Comparison of ENCODE assay signal across 21 mouse cellular contexts in genomic region chr13:57930283-57930682, GRCm38 (mm10). TPM values are rescaled to one million over a fixed set of nuclear protein-coding genes. Genes with fewer than 3 reads are reported as not detected.
DNase-seq lines count a peak whose midpoint lies in the region; ATAC-seq lines count a peak whose summit lies in the region.
"Had no signal": no experiment of that assay in that cellular context is flagged by ENCODE, and none has a peak within 500 bp of the region (broad histone marks: within the 10 kb centered on the region; RNA-seq: fewer than 3 reads in every experiment).

No protein-coding gene starts in this region.

- no peak overlapping the region for H3K9ac ChIP-seq in forebrain, embryonic 15.5 days (replicated peaks)
- H3K9ac ChIP-seq in forebrain, embryonic 16.5 days (replicated peaks; ENCODE audit: low read depth, low read length): no peak overlapping the region
- H3K9ac ChIP-seq in embryonic facial prominence, embryonic 12.5 days: no peak overlapping the region
- H3K9ac ChIP-seq in limb, embryonic 11.5 days (ENCODE audit: low read length): no peak overlapping the region
- H3K9ac ChIP-seq in kidney, embryonic 14.5 days (ENCODE audit: low read depth, low read length): no peak overlapping the region
- H3K9ac ChIP-seq: liver, embryonic 14.5 days had no signal

- no peaks in the 10 kb centered on the region for H3K27me3 ChIP-seq in forebrain, embryonic 15.5 days
- H3K27me3 ChIP-seq in forebrain, embryonic 16.5 days (replicated peaks; ENCODE audit: control insufficient read depth, insufficient read depth, low read length): no peaks in the 10 kb centered on the region
- no peaks in the 10 kb centered on the region for H3K27me3 ChIP-seq in embryonic facial prominence, embryonic 12.5 days
- no peaks in the 10 kb centered on the region for H3K27me3 ChIP-seq in limb, embryonic 11.5 days (ENCODE audit: control insufficient read depth, insufficient read depth, low read length)
- no peaks in the 10 kb centered on the region for H3K27me3 ChIP-seq in kidney, embryonic 14.5 days (ENCODE audit: control insufficient read depth, insufficient read depth, low read length)

- WGBS in forebrain, embryonic 15.5 days: 27% methylated on average over 2 of the region's 2 CpGs
- 30% methylated on average over 2 of the region's 2 CpGs for WGBS in forebrain, embryonic 16.5 days
- WGBS in embryonic facial prominence, embryonic 12.5 days: 12% methylated on average over 2 of the region's 2 CpGs
- WGBS in limb, embryonic 11.5 days: 29% methylated on average over 2 of the region's 2 CpGs
- 27% methylated on average over 2 of the region's 2 CpGs for WGBS in kidney, embryonic 14.5 days

- 0 out of 2 replicates have a peak, but pooled peaks have one; percentile 29 for ATAC-seq in forebrain, embryonic 15.5 days (replicated peaks)
- no peak for ATAC-seq in forebrain, embryonic 16.5 days
- peak; percentile 74; the same call in 1 of the 2 replicates for ATAC-seq in embryonic facial prominence, embryonic 12.5 days (ENCODE audit: insufficient number of reproducible peaks, insufficient read depth, low FRiP score, low TSS enrichment)
- ATAC-seq in limb, embryonic 11.5 days (ENCODE audit: insufficient number of reproducible peaks, low FRiP score, low TSS enrichment, low read depth): peak; percentile 51; the same call in 1 of the 2 replicates
- ATAC-seq in kidney, embryonic 14.5 days (ENCODE audit: low FRiP score, low TSS enrichment): no peak
- ATAC-seq: activated CD4-positive, CD25-positive, alpha-beta regulatory T cell, adult 4 months; intestine, postnatal 0 days; lung, postnatal 0 days had no signal

- H3K4me2 ChIP-seq in forebrain, embryonic 15.5 days (replicated peaks): no peak overlapping the region
- H3K4me2 ChIP-seq in forebrain, embryonic 16.5 days (ENCODE audit: low read length): no peak overlapping the region
- H3K4me2 ChIP-seq in embryonic facial prominence, embryonic 12.5 days (replicated peaks): no peak overlapping the region
- H3K4me2 ChIP-seq in limb, embryonic 11.5 days (ENCODE audit: low read depth, severe bottlenecking): no peak overlapping the region
- H3K4me2 ChIP-seq in kidney, embryonic 14.5 days (replicated peaks; ENCODE audit: low read depth, low read length): no peak overlapping the region

- H3K9me3 ChIP-seq in forebrain, embryonic 15.5 days: no peaks in the 10 kb centered on the region
- no peaks in the 10 kb centered on the region for H3K9me3 ChIP-seq in forebrain, embryonic 16.5 days (ENCODE audit: control insufficient read depth, low read length)
- H3K9me3 ChIP-seq in embryonic facial prominence, embryonic 12.5 days: no peaks in the 10 kb centered on the region
- H3K9me3 ChIP-seq in limb, embryonic 11.5 days (ENCODE audit: control insufficient read depth, low read length): no peaks in the 10 kb centered on the region
- H3K9me3 ChIP-seq in kidney, embryonic 14.5 days (ENCODE audit: control insufficient read depth, low read length): no peaks in the 10 kb centered on the region

- peak; percentile 56 for DNase-seq in embryo, embryonic 10.5 days (ENCODE audit: low spot score)
- DNase-seq in limb, embryonic 11.5 days (ENCODE audit: low spot score): no peak
- no peak for DNase-seq in yolk sac, embryonic 10.5 days (ENCODE audit: low spot score)
- DNase-seq in kidney, adult 8-10 months: no peak
- DNase-seq: adrenal gland, postnatal 25 days; cerebellum, adult 2 months; gastrocnemius, adult 2 months; heart, adult 11 months; kidney, postnatal 10 days; left cerebral cortex, postnatal 4 days; spleen, adult 18-20 months; thymus, adult 18-20 months had no signal

- H3K4me3 ChIP-seq in forebrain, embryonic 15.5 days: no peak overlapping the region
- no peak overlapping the region for H3K4me3 ChIP-seq in forebrain, embryonic 16.5 days (replicated peaks; ENCODE audit: low read length)
- H3K4me3 ChIP-seq in embryonic facial prominence, embryonic 12.5 days: no peak overlapping the region
- no peak overlapping the region for H3K4me3 ChIP-seq in limb, embryonic 11.5 days (ENCODE audit: low read depth, low read length)
- no peak overlapping the region for H3K4me3 ChIP-seq in kidney, embryonic 14.5 days (ENCODE audit: low read length)
- H3K4me3 ChIP-seq: gastrocnemius, adult 2 months; layer of hippocampus, adult 2 months had no signal

- no peak overlapping the region for H3K27ac ChIP-seq in forebrain, embryonic 15.5 days (replicated peaks)
- no peak overlapping the region for H3K27ac ChIP-seq in forebrain, embryonic 16.5 days (ENCODE audit: low read length)
- peak overlapping the region; percentile 84 for H3K27ac ChIP-seq in embryonic facial prominence, embryonic 12.5 days
- H3K27ac ChIP-seq in limb, embryonic 11.5 days (replicated peaks; ENCODE audit: low read depth, low read length): peak overlapping the region; percentile 42
- no peak overlapping the region for H3K27ac ChIP-seq in kidney, embryonic 14.5 days (ENCODE audit: low read depth, low read length)
- H3K27ac ChIP-seq: gastrocnemius, adult 2 months; layer of hippocampus, adult 2 months; liver, embryonic 14.5 days had no signal

- H3K36me3 ChIP-seq in forebrain, embryonic 15.5 days: no peaks in the 10 kb centered on the region
- no peaks in the 10 kb centered on the region for H3K36me3 ChIP-seq in forebrain, embryonic 16.5 days (ENCODE audit: control insufficient read depth, insufficient read depth)
- no peaks in the 10 kb centered on the region for H3K36me3 ChIP-seq in embryonic facial prominence, embryonic 12.5 days
- no peaks in the 10 kb centered on the region for H3K36me3 ChIP-seq in limb, embryonic 11.5 days (ENCODE audit: control insufficient read depth, insufficient read depth, low read length)
- H3K36me3 ChIP-seq in kidney, embryonic 14.5 days (ENCODE audit: control insufficient read depth, insufficient read depth, low read length): no peaks in the 10 kb centered on the region

- H3K4me1 ChIP-seq in forebrain, embryonic 15.5 days: no peaks in the 10 kb centered on the region
- H3K4me1 ChIP-seq in forebrain, embryonic 16.5 days (replicated peaks; ENCODE audit: control insufficient read depth, insufficient read depth, low read length): no peaks in the 10 kb centered on the region
- peaks cover 9% of the 10 kb centered on the region; the same call in 1 of the 2 replicates for H3K4me1 ChIP-seq in embryonic facial prominence, embryonic 12.5 days
- peaks cover 6% of the 10 kb centered on the region; the same call in 1 of the 2 replicates for H3K4me1 ChIP-seq in limb, embryonic 11.5 days (ENCODE audit: control insufficient read depth, insufficient read depth, low read length)
- H3K4me1 ChIP-seq in kidney, embryonic 14.5 days (ENCODE audit: control insufficient read depth, insufficient read depth, low read length): 0 out of 2 replicates have a peak, but pooled peaks cover 3% of the 10 kb centered on the region

RNA-seq across cellular contexts. Expression of gene Spock1, which starts 22.2 kb away (rescaled TPM):
- 35.9 and 36.7 TPM in 2 replicates for polyA plus RNA-seq in forebrain, embryonic 15.5 days (2015; fragmentation: Nextera tagmentation; extraction: Ambion mirVana)
- polyA plus RNA-seq in forebrain, embryonic 16.5 days (2015; fragmentation: Nextera tagmentation; extraction: Ambion mirVana): 44.2 and 48.1 TPM in 2 replicates
- polyA plus RNA-seq in embryonic facial prominence, embryonic 12.5 days (2016; fragmentation: Nextera tagmentation; extraction: Ambion mirVana): 10.2 and 11.0 TPM in 2 replicates
- polyA plus RNA-seq in limb, embryonic 11.5 days (2014; fragmentation: Nextera tagmentation; extraction: Ambion mirVana): 1.2 TPM in 2 replicates
- 0.30 and 0.50 TPM in 2 replicates for polyA plus RNA-seq in kidney, embryonic 14.5 days (2014; fragmentation: Nextera tagmentation; extraction: Ambion mirVana)

Comparison
In these comparisons a context has a peak if more than half of its experiments do, and no peak if none do; other contexts are left out.
1. ATAC-seq: peak in forebrain, embryonic 15.5 days (single experiment), embryonic facial prominence, embryonic 12.5 days (single experiment) and limb, embryonic 11.5 days (single experiment); none in forebrain, embryonic 16.5 days (single experiment) and kidney, embryonic 14.5 days (single experiment).
2. H3K27ac ChIP-seq: peak in embryonic facial prominence, embryonic 12.5 days (single experiment) and limb, embryonic 11.5 days (single experiment); none in forebrain, embryonic 15.5 days (single experiment), forebrain, embryonic 16.5 days (single experiment) and kidney, embryonic 14.5 days (single experiment).